Mouse (Mus musculus): Measurements from ENCODE around the gene Ccdc62.

The Ccdc62 gene

DNA sequence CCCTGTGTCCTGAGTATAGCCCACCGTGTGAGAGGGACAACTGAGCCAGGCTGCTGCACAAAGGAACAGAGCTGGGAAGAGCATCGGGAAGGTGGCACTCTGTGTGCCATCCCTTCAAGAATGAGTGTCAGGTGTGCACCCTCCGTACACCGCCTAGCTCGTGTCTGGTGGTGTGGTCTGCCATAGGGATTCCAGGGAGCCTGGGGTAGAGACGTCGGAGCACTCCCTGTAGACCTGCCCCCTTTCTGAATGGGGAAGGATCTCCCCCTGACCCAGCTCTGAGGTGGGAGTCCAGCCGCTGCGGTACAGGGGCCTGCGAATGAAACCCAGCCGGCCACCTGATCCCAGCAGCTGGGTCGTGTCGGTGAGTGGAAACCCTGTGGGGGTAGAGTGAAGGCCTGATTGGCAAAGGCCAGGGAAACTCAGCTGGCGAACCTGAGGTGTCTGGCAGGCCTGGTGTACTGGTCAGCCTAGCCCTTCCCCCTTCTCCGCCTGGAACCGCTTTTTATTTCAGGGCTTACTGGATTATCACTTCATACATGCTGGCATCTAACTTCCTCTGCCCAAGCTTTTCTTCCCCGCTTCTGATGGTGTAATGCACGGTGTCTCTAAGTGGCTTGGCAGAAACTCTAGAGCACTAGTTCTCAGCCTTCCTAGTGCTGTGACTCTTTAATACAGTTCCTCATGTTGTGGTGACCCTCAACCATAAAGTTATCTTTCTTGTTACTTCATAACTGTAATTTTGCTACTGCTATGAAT is 48.9 kb downstream of the Ccdc62 start:
- peak in 1 of 2 experiments; percentile 61 for DNase-seq (ENCODE audit: low spot score in 2 of 2)

DNA sequence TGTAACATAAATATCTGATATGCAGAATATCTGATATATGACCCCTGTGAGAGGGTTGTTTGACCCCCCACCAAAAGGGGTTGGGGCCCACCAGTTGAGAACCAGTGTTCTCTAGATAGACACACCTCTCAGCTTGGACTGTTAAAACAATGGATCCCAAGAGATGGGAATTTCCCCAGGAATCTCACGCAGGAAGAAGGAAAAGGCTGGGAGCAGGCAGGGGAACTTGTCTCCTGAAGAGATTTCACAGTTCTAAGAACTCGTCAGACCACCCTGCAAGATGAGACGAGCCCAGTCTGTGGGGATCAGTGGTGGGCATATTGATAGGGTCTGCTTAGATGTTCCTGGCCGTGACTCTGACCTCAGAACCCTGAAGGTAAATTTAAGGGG is 49.5 kb downstream of the Ccdc62 start:
- peak in 1 of 2 experiments; percentile 43 for DNase-seq (ENCODE audit: low spot score in 2 of 2)

GRCm38 (mm10) chr5:123980521-123981249 is 50.2 kb downstream of the Ccdc62 start:
- DNase-seq (ENCODE audit: low spot score in 2 of 2) = peak in 1 of 2 experiments; percentile 53

- peak in 1 of 2 experiments; percentile 60 for DNase-seq (ENCODE audit: low spot score in 2 of 2)
Measured at GRCm38 (mm10) chr5:123981250-123981554, 50.7 kb downstream of the Ccdc62 start.

GRCm38 (mm10) chr5:123982838-123983237 is 52.4 kb downstream of the Ccdc62 start:
- DNase-seq (ENCODE audit: low spot score in 2 of 2) = peak in 1 of 2 experiments; percentile 55

DNA sequence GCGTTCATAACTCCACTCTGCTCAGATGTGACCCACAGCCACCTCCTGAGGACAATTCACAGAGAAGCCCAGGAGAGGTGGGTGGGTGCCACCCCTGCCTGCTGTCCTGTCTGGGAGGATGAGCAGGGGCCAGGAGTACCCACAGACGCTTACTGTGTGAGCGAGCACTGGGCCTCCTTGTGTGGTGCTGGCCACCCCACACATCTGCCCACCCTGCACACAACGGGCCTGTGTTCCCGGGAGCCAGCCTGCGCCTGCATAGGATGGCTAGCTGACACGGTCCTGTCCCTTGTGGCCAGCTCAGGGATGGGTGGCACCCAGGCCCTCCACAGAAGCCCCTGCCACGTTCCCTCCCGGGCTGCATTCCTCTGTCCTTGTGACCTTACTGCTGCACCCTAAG is 55.0 kb downstream of the Ccdc62 start:
- DNase-seq (ENCODE audit: low spot score in 2 of 2) = no peak

GRCm38 (mm10) chr5:123986925-123987324 is 56.4 kb downstream of the Ccdc62 start:
- DNase-seq (ENCODE audit: low spot score in 2 of 2) = no peak

DNA sequence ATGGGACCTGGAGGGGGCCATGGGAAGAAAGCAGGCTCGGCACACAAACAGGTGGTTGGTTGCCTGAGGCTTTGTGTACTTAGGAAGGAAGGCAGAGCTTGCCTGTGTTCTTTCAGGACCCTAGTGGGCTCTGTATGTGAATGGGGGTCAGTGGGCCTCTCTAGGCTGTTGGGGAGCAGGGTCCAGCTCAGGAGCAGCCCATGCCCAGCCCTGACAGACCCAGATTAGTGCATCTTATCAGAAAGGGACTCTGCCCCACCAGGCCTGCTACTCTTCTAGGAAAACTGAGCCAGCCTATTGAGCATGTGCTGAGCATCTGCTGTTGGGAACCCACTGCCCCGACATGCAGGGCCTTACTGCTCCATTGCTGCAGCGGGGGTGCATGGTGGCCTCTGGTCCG is 57.0 kb downstream of the Ccdc62 start:
- DNase-seq (ENCODE audit: low spot score in 2 of 2) = no peak

DNA sequence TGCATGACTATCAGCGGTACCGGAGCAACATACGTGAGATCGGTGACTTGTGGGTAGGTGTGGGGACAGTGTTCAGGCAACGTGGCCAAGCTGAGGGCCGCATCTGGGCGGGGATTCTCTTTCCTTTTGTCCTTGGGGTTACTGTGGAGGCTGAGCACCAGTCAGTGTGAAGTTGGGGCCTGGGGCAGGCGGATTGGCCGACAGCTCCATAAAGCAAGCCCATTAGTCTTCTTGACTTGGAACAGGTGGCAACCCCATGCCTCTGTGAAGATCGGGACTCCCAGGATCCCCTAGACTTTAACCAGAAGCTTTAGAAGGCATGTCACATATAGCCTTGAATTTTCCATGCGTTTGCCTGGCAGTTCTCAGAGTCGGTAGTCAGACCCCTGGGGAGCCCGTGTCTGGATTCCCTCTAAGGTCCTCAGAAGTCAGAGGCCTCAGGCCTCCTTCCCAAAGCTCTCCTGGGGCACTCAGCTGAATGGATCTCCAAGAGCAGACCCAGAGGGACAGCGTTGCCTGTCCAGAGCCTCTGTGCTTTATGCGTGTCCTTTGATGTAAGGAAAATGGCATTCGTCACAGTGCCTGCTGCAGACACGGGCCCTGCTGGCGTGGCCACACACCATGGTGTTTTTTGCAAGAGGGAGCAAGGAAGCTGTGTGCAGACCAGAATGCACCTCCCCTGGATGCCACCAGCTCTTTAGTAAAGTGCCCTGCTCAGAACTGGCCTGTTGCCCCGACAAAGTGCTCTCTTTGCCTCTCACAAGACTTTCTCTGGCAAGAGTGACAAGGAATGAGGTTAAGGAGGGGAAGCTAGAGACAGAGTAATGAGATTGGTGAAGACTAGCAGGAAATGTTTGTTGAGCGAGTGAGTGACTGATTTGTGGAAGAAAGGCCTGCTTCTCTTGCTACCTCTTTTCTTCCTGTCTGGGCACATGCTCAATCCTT is 59.7 kb downstream of the Ccdc62 start:
- DNase-seq (ENCODE audit: low spot score in 2 of 2) = no peak

GRCm38 (mm10) chr5:123991321-123991720 is 60.8 kb downstream of the Ccdc62 start:
- DNase-seq (ENCODE audit: low spot score in 2 of 2) = no peak

DNA sequence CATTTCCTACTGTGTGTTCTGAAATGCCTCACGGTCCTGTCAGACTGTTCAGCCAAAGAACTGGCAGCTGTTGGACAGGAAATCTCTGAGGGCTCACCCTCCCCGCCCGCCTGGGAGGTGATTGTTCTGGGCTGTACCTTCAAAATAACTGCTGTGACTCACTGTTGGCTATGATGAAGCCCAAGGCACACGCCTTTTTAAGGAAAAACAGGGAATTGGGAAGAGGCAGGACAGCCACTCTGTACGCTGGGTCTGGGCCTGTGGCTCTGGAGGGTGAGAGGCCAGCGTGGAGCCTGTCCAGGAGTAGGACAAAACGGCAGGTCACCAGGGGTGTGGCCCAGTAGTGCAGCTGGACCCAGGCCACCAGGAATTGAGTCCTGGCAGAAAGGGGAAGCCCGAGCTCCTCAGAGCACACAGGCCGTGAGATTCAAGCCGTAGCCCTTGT is 61.7 kb downstream of the Ccdc62 start:
- no peak for DNase-seq (ENCODE audit: low spot score in 2 of 2)

DNA sequence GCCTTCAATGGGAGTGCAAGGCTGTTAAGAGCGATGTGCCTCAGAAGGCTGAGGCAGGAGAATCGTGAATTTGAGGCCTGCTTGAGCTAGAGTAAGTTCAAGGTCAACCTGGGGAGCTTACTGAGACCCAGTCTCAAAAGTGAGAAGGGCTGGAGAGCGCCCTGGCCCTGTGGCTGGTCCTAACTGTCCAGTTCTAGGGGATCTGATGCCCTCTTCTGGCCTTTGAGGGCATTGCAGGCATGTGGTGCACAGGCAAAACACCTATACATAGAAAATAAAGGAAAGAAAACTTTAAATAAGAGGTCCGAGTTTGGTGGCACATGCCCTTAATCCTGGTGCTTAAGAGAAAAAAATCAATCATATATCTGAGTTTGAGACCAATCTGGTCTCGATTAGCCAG is 62.3 kb downstream of the Ccdc62 start:
- DNase-seq (ENCODE audit: low spot score in 2 of 2) = peak; percentile 82 to 93

GRCm38 (mm10) chr5:123993263-123994036 is 63.0 kb downstream of the Ccdc62 start:
- no peak for DNase-seq (ENCODE audit: low spot score in 2 of 2)

GRCm38 (mm10) chr5:123994468-123994867 is 64.0 kb downstream of the Ccdc62 start:
- no peak for DNase-seq (ENCODE audit: low spot score in 2 of 2)

- no peak for DNase-seq (ENCODE audit: low spot score in 2 of 2)
Measured at GRCm38 (mm10) chr5:123995388-123995787, 64.9 kb downstream of the Ccdc62 start.

DNA sequence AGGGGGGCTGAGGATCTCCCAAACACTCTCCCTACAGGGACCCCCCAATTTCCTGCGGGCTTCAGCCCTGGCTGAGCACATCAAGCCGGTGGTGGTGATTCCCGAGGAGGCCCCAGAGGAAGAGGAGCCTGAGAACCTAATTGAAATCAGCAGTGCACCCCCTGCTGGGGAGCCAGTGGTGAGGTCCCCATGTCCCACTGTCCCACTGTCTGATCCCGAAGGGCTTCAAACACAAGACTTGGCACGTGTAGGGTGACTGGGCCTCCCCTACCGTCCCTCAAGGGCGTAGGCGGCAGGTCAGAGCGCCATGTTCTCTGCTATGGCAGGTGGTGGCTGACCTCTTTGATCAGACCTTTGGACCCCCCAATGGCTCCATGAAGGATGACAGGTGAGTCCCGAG is 65.7 kb downstream of the Ccdc62 start:
- DNase-seq (ENCODE audit: low spot score in 2 of 2) = peak; percentile 43 to 83

GRCm38 (mm10) chr5:123996695-123997094 is 66.2 kb downstream of the Ccdc62 start:
- no peak for DNase-seq (ENCODE audit: low spot score in 2 of 2)

- no peak for DNase-seq (ENCODE audit: low spot score in 2 of 2)
Measured at GRCm38 (mm10) chr5:123997211-123997751, 66.8 kb downstream of the Ccdc62 start.

DNA sequence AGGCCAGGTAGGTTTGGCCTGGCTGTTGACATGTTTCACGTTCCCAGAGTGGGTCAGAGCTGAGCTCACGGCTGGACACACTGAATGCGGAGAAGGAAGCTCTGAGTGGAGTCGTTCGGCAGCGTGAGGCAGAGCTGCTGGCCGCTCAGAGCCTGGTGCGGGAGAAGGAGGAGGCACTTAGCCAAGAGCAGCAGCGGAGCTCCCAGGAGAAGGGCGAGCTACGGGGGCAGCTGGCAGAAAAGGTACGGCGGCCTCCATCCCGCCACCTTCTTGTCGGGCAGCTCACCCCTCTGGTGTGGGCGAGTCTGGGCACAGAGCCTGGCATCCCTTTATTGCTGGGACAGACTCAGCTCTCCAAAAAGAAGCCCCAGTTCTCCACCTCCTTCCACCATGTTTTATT is 67.3 kb downstream of the Ccdc62 start:
- no peak for DNase-seq (ENCODE audit: low spot score in 2 of 2)

DNA sequence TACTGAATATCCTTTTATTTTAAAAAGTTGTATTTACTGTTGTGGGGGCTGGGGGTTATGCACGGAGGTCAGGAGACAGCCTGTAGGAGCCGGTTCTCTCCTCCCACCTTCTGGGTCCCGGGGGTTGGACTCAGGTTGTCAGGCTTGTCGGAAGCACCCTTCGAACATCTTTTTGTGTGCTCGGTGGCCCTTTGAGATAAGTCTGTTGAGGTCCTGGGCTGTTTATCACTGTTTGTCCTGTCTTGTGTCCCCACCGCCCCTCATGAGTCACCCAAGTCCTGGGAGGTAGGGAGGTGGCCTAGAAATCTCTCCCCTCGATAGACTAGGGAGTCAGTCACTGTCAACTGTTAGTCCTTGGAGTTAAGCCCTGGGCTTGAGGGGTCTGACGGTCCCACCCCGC is 67.9 kb downstream of the Ccdc62 start:
- DNase-seq (ENCODE audit: low spot score in 2 of 2) = no peak

DNA sequence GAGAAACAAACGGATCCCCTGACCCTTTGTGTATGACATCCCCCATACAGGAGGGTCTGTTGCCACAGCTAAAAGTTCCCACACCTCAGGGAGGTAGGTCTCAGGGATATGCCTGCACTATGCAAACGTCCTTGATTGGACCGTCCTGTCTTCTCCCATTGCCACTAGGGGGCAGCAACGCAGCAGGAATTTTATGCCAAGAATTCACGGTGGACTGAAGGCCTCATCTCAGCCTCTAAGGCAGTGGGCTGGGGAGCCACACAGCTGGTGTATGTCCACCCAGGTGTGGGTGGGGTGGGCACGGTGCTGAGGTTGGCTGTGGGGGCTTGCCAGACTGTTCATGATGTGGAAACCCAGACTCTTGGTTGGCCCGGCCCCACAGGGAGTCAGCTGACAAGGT is 70.3 kb downstream of the Ccdc62 start:
- DNase-seq (ENCODE audit: low spot score in 2 of 2) = peak; percentile 86 to 96

Data from spleen, postnatal 4 days (tissue).